Mouse (Mus musculus): ENCODE measurements at regions not wholly inside any gene's neighbourhood (a gene's known extent, or its start where the extent isn't known, plus 50 kb on each side); places are given as distances from the start of the nearest gene placed in this dataset.

DNA sequence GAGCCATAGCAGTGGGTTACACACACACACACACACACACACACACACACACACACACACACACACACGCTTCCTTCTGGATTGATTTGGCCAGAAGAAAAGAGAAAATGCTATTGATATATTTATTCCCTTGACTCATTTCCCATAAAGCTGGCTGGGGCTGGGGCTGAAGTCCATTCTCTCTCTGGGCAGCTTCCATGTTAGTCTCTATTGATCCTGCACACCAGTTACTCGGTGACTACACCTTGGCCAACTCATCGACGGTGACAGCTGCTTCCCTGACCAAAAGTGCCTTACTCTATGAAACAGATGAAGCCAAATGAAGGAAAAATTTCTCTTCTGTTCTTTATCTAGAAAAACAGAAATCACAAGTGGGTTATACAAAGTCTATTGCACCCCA, 82.1 kb downstream of the Snx18 start:
- H3K9me3 ChIP-seq (replicated peaks) = no peaks in the 10 kb centered on the region
- DNase-seq (no peak), ATAC-seq (ENCODE audit: low read depth) (no peak)
- H3K4me2 ChIP-seq = no peak overlapping the region
- 71% methylated on average over 3 of the region's 4 CpGs for WGBS (ENCODE audit: insufficient replicate concordance)
- no peaks in the 10 kb centered on the region for H3K27me3 ChIP-seq
- no peak overlapping the region for H3K9ac ChIP-seq
- H3K4me1 ChIP-seq (replicated peaks) = no peaks in the 10 kb centered on the region
- H3K36me3 ChIP-seq = no peaks in the 10 kb centered on the region
- H3K4me3 ChIP-seq (replicated peaks) = no peak overlapping the region
- H3K27ac ChIP-seq = no peak overlapping the region

DNA sequence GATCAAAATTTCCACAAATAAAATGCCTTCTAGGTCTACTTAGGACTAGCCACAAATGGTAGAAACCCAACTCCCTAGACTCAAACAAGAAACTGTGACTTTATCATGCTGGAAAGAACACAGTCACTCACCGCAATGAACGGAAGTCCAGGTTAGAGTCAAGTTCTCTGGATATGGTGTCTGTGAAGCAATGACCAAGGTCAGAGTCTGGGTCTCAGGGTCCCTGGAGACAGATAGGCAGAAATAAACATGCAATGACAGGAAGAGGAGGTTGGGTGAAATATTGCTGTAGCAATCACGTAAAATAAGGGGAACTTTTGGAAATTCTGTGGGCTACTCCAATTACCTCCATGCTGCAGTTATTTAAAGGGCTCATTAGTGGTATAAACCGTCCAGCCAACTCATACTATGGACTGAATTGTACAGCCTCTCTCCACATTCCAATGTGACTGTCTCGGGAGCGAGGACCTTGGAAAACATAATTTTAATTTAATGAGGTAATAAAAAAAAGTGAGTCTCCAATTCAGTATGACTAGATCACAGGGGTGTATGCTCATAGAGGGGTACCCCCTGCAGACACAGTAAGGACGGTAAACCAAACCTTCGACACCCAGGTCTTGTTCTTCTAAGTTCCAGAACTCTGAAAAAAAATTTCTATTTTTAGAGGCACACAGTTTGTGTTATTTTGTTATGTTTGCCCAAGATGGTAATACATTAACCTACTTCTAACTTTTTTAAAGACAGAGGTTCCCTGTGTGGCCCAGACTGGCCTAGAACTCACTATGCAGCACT, 83.5 kb downstream of the Snx18 start:
- DNase-seq = no peak
- WGBS (ENCODE audit: insufficient replicate concordance) = 68% methylated on average over 8 of the region's 8 CpGs

GRCm38 (mm10) chr13:113533884-113534445, 84.4 kb downstream of the Snx18 start:
- Histone ChIP-seq H3K36me3 (no peaks in the 10 kb centered on the region), H3K4me2 (no peak overlapping the region), H3K9me3 (replicated peaks) (no peaks in the 10 kb centered on the region), H3K27me3 (no peaks in the 10 kb centered on the region), H3K4me3 (replicated peaks) (no peak overlapping the region), H3K9ac (no peak overlapping the region), H3K4me1 (replicated peaks) (no peaks in the 10 kb centered on the region), H3K27ac (no peak overlapping the region)
- ATAC-seq (ENCODE audit: low read depth) (no peak), DNase-seq (no peak)
- WGBS (ENCODE audit: insufficient replicate concordance) = 64% methylated on average over 4 of the region's 4 CpGs

More for the DNA sequence above, 83.5 kb downstream of the Snx18 start:
- Histone ChIP-seq H3K27me3 (no peaks in the 10 kb centered on the region), H3K9me3 (replicated peaks) (no peaks in the 10 kb centered on the region), H3K4me3 (replicated peaks) (no peak overlapping the region), H3K9ac (no peak overlapping the region), H3K4me2 (no peak overlapping the region), H3K36me3 (no peaks in the 10 kb centered on the region), H3K27ac (no peak overlapping the region), H3K4me1 (replicated peaks) (no peaks in the 10 kb centered on the region)
- ATAC-seq (ENCODE audit: low read depth) = no peak

- DNase-seq (no peak), ATAC-seq (ENCODE audit: low read depth) (no peak)
- Histone ChIP-seq H3K4me1 (replicated peaks) (no peaks in the 10 kb centered on the region), H3K27me3 (no peaks in the 10 kb centered on the region), H3K9ac (no peak overlapping the region), H3K27ac (no peak overlapping the region), H3K4me2 (no peak overlapping the region), H3K4me3 (replicated peaks) (no peak overlapping the region), H3K9me3 (replicated peaks) (no peaks in the 10 kb centered on the region), H3K36me3 (no peaks in the 10 kb centered on the region)
- WGBS (ENCODE audit: insufficient replicate concordance) = 62% methylated on average over 6 of the region's 6 CpGs
Observed at GRCm38 (mm10) chr13:113526997-113527396, 91.4 kb downstream of the Snx18 start.

DNA sequence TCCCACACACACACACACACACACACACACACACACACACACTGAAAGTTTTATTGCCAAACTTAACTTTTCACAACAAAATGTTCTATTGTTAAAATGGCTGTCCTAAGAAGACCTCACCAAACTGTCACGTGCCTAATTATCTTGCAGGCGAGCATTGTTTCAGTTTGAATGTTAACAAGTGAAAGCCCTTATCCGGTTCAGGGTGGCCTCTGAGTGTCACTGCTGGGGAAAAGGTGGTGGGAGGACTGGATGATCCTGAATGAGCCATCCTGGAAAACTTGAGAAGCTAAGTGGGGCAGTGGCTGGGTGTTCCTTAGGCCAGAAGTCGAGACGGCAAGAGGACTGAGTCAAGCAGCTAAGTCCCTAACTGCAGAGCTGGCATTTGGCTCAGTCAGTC, 94.9 kb downstream of the Snx18 start:
- WGBS (ENCODE audit: insufficient replicate concordance) = 67% methylated on average over 5 of the region's 5 CpGs
- Histone ChIP-seq H3K27ac (no peak overlapping the region), H3K4me1 (replicated peaks) (no peaks in the 10 kb centered on the region), H3K4me3 (replicated peaks) (no peak overlapping the region), H3K36me3 (no peaks in the 10 kb centered on the region), H3K27me3 (no peaks in the 10 kb centered on the region), H3K9me3 (replicated peaks) (no peaks in the 10 kb centered on the region), H3K4me2 (no peak overlapping the region), H3K9ac (no peak overlapping the region)
- ATAC-seq (ENCODE audit: low read depth) (no peak), DNase-seq (no peak)

- H3K4me3 ChIP-seq (replicated peaks) = no peak overlapping the region
- ATAC-seq (ENCODE audit: low read depth) (no peak), DNase-seq (no peak)
- H3K4me2 ChIP-seq = no peak overlapping the region
- H3K27ac ChIP-seq = no peak overlapping the region
- H3K9ac ChIP-seq = no peak overlapping the region
- WGBS (ENCODE audit: insufficient replicate concordance) = 51% methylated on average over 6 of the region's 6 CpGs
- H3K36me3 ChIP-seq = no peaks in the 10 kb centered on the region
- no peaks in the 10 kb centered on the region for H3K4me1 ChIP-seq (replicated peaks)
- H3K9me3 ChIP-seq (replicated peaks) = no peaks in the 10 kb centered on the region
- no peaks in the 10 kb centered on the region for H3K27me3 ChIP-seq
Observed at GRCm38 (mm10) chr13:113518144-113518543, 100.2 kb downstream of the Snx18 start.

- no peak overlapping the region for H3K27ac ChIP-seq
- DNase-seq (no peak), ATAC-seq (ENCODE audit: low read depth) (no peak)
- no peaks in the 10 kb centered on the region for H3K9me3 ChIP-seq (replicated peaks)
- WGBS (ENCODE audit: insufficient replicate concordance) = 69% methylated on average over 1 of the region's 1 CpGs
- H3K4me2 ChIP-seq = no peak overlapping the region
- H3K27me3 ChIP-seq = no peaks in the 10 kb centered on the region
- no peaks in the 10 kb centered on the region for H3K36me3 ChIP-seq
- H3K4me3 ChIP-seq (replicated peaks) = no peak overlapping the region
- H3K9ac ChIP-seq = no peak overlapping the region
- no peaks in the 10 kb centered on the region for H3K4me1 ChIP-seq (replicated peaks)
Observed at GRCm38 (mm10) chr13:113516102-113516501, 102.3 kb downstream of the Snx18 start.

GRCm38 (mm10) chr13:113515162-113515600, 103.2 kb downstream of the Snx18 start:
- no peak overlapping the region for H3K4me2 ChIP-seq
- DNase-seq (no peak), ATAC-seq (ENCODE audit: low read depth) (no peak)
- H3K9me3 ChIP-seq (replicated peaks) = no peaks in the 10 kb centered on the region
- H3K27ac ChIP-seq = no peak overlapping the region
- no peaks in the 10 kb centered on the region for H3K36me3 ChIP-seq
- 19% methylated on average over 7 of the region's 7 CpGs for WGBS (ENCODE audit: insufficient replicate concordance)
- H3K9ac ChIP-seq = no peak overlapping the region
- H3K4me3 ChIP-seq (replicated peaks) = no peak overlapping the region
- no peaks in the 10 kb centered on the region for H3K4me1 ChIP-seq (replicated peaks)
- no peaks in the 10 kb centered on the region for H3K27me3 ChIP-seq

GRCm38 (mm10) chr13:113509403-113510185, 108.8 kb downstream of the Snx18 start:
- Histone ChIP-seq H3K27me3 (no peaks in the 10 kb centered on the region), H3K9ac (no peak overlapping the region), H3K4me3 (replicated peaks) (no peak overlapping the region), H3K9me3 (replicated peaks) (no peaks in the 10 kb centered on the region), H3K4me1 (replicated peaks) (0 out of 2 replicates have a peak, but pooled peaks cover 4% of the 10 kb centered on the region), H3K27ac (no peak overlapping the region), H3K36me3 (no peaks in the 10 kb centered on the region), H3K4me2 (no peak overlapping the region)
- 62% methylated on average over 10 of the region's 10 CpGs for WGBS (ENCODE audit: insufficient replicate concordance)
- ATAC-seq (ENCODE audit: low read depth) (no peak), DNase-seq (no peak)

- Histone ChIP-seq H3K27ac (no peak overlapping the region), H3K27me3 (no peaks in the 10 kb centered on the region), H3K36me3 (no peaks in the 10 kb centered on the region), H3K4me3 (replicated peaks) (no peak overlapping the region), H3K4me1 (replicated peaks) (0 out of 2 replicates have a peak, but pooled peaks cover 4% of the 10 kb centered on the region), H3K9ac (no peak overlapping the region), H3K4me2 (no peak overlapping the region), H3K9me3 (replicated peaks) (no peaks in the 10 kb centered on the region)
- 42% methylated on average over 11 of the region's 11 CpGs for WGBS (ENCODE audit: insufficient replicate concordance)
- DNase-seq (no peak), ATAC-seq (ENCODE audit: low read depth) (no peak)
Observed at GRCm38 (mm10) chr13:113508124-113508728, 110.1 kb downstream of the Snx18 start.

- no peaks in the 10 kb centered on the region for H3K9me3 ChIP-seq (replicated peaks)
- no peak overlapping the region for H3K4me2 ChIP-seq
- H3K36me3 ChIP-seq = no peaks in the 10 kb centered on the region
- DNase-seq (no peak), ATAC-seq (ENCODE audit: low read depth) (no peak)
- no peaks in the 10 kb centered on the region for H3K4me1 ChIP-seq (replicated peaks)
- no peak overlapping the region for H3K9ac ChIP-seq
- no peak overlapping the region for H3K4me3 ChIP-seq (replicated peaks)
- no peaks in the 10 kb centered on the region for H3K27me3 ChIP-seq
- no peak overlapping the region for H3K27ac ChIP-seq
- WGBS (ENCODE audit: insufficient replicate concordance) = 80% methylated on average over 6 of the region's 6 CpGs
Observed at GRCm38 (mm10) chr13:113502528-113502927, 115.8 kb downstream of the Snx18 start.
